Mouse (Mus musculus): ENCODE results near the gene Alkbh2.

Gene Alkbh2

DNA sequence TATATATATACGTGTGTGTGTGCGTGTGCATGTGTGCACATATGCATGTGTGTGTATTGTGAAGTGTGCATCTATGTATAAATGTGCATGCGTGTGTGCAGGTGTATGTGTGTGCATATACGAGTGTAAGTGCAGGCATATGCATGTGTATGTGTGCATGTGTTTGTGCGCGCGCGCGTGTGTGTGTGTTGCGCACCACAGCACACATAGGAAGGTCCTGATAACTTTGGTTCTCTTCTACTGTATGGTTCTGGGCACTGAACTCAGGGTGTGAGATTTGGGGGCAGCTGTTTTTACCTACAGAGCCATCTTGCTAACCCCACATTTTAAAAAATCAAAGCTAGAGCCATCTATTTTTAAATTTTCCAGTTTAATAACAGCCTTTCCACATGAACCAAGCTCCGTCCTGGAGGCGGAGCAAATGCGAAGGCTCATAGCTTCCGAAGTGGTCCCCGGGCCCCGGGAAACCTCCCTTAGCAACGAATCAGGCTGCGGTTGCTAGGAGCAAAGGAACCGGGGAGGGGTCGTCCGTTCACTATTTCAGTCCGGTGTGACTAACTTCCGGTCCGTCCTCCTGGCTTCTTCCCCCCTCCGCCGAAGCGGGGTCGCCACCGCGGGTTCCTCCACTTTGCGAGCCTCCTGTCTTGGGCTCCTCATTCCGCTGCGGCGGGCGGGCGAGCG lies 28.2 kb downstream of the Alkbh2 start:
- DNase-seq, result peak; percentile 93 to 94

DNA sequence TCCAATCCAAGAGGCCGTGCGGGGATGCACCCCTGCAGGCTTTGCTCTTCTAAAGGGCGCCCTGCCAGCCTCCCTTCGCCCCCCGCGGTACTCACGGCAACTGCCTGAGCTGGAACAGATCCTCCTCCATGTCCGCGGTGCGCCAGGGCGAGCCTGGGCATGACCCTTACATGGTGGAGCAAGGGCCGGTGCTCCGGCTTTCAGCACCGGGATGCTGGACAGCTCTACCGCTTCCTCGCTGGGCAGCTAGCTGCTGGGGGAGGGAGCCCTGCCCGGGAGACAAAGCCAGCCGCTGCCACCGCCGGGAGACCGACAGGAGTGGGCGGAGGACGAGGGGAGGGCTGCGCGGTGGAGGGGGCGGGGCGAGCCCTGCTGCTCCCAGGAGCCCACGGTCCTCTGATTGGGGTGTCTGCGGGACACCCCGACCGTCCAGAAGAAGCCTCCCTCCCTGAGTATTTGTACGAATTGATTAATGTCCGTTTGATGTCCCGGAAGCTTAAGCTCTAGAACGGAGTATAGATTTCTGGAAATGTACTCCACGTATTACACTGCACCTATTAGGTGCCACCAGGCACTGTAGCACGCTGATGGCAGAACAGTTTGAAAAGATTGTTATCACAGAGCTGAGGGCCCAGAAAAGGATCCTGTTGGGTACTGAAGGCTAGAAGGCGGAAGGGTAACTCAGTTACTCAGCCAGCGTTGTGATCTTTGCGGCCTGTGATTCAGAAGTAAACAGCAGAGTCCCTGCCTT lies 36.8 kb downstream of the Alkbh2 start, which contains the start of gene Svop:
Gene Svop, minus strand, starts transcription at position 514 of the 751 bp plus-strand sequence.
- peak; percentile 92 to 94 for DNase-seq

DNA sequence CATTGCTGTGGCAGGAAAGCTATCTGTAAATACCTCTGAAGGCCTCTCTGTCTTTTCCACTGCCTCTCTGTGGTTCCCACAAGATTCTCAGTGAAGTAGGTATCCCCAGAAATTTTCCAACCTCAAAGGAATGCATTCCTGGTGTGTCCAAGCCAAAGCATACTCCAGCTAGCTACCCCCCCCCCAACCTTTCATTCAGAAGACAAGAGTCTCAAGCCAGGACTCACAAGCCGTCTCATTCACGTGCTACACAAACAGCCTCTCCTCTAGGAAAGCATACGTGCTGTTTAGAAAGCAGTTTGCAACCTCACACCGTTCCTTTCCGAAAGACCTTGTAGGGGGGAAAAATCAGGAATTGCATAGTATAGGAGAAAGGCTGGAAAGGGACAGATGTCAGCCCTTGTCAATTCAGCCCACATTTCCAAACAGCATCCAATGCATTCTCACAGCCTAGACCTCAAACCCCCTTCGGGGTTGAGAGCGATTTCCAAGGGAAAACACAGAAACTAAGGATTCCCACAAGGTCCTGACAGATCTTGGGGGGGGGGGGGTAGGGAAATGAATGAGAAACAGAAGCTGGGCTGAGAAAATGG lies 37.5 kb downstream of the Alkbh2 start:
- DNase-seq, result no peak

DNA sequence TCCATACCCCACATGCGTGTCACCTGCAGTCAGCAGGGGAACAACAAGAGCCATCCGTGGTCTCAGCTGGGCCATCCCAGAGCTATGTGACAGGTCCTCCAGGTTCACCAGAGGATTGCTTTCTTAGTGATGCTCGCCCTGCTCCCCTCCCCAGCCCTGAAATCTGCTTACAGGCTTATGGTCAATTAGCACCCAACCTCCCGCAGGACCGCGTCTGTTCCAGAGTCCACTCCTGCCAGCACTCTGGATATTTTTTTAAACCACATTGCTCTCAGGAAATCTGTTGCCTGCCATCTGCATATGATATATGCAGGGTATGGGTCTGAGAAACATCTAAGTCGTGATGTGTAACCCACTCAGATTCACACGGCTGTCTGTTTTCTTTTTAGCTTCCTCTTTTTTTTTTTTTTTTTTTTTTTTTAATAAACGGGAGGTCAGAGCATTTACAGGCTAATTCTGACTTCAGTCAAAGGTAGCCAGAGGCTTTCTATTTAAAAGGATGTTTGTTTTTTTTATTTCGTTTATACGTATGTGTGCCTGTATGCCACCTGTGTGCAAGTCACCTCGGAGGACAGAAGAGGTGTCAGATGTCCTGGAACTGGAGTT lies 40.0 kb downstream of the Alkbh2 start:
- DNase-seq, result no peak

DNA sequence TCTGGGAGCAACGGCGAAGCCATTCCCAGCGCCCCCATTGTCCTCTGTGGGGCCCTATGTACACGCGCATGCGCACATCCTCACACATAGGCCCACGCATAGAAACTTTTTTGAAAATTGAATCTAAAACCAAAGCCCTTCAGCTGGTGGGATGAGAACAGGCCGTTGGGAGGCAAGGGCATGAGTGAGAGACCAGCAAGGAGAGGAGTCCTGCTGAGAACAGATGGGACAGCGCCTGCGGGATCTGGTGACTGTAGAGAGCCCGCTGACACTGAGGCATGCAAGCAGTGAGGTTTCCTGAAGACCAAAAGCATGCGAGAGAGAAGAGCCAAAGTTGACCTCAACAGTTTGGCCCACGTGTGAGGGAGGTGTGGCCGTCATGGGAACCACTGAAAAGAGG lies 42.5 kb downstream of the Alkbh2 start:
- no peak for DNase-seq

DNA sequence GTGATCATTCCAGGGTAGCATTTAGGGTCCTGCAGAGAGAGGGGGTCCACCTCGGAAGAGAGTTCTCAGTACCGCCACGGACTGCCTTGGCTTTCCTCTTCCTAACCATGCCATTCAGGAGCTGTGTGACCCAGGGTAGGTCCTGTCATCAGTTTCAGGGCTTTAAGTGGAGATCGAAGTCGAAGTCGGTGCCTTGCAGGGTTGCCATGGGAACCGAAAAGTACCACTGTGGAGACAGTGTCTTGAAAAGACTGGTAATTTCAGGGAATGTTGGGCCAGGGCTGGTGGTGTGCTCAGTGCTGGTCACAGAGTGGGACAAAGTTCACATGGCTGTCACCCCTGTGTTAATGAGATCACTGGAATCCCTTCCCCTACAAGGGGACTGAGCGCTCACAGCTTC lies 51.0 kb downstream of the Alkbh2 start:
- no peak for DNase-seq
